Mouse (Mus musculus): ENCODE data around the gene 4930556J24Rik.

GRCm38 (mm10) chr11:3976678-3977077 is at the start of gene 4930556J24Rik:
- no peak for TF ChIP-seq POLR2A (IDR thresholded peaks at IDR 0.05; ENCODE audit: borderline replicate concordance, extremely low read depth, low read depth, low read length)
- no peak for TF ChIP-seq CTCF (IDR thresholded peaks at IDR 0.05; ENCODE audit: insufficient read depth, low read length)
